Mouse (Mus musculus): ENCODE results near the gene Cenpk. TPM values are rescaled to one million over a fixed set of nuclear protein-coding genes. Genes with fewer than 3 reads are reported as not detected.
"Not testable (repeated sequence)": the region's sequence is repeated elsewhere in the genome, so short reads cannot be mapped to it uniquely, and the experiment has no call there.

Gene Cenpk
- polyA plus RNA-seq (2014; fragmentation: Nextera tagmentation; extraction: Ambion mirVana): 40.2 and 49.5 TPM in 2 replicates

DNA sequence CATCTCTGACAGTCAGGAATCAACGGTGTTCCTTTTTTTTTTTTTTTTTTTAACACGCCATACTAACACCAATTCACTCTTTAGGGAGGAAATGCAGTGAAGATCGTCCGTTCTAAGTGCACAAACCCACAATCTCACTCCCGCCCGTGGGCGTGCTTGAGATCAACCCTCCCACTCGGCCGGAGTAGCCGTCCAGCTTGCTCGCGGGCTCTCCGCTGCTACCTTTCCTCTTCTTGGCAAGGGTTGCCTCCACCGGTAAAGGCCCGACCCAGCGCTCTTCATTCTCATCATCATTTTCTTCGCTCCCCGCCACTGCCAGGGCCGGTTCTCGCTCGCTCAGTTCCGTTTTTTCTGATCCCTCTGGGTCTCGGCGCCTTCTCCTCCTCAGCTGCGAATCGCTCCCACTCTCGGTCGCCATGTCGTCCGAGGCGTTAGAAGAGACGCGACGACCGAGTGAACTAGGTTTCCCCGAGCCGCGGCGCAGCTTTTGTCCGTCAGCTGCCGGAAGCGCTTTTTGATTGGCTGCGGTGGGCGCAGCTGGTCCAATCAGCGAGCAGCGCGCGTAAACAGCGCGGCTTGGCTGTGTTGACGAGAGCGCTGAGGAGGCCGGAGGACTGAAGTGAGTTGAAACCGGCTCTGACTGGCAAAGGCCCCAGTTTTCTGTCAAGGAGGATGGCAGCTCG lies at the start of gene Cenpk, which contains the start of gene Ppwd1:
TSS of gene Cenpk (plus strand) at position 228 of the 683 bp plus-strand sequence.
TSS of gene Ppwd1 (minus strand) at position 460 of the 683 bp plus-strand sequence.
- Histone ChIP-seq H3K36me3 (ENCODE audit: control insufficient read depth, insufficient read depth, low read length) (peaks cover 18% of the 10 kb centered on the region), H3K9me3 (ENCODE audit: control insufficient read depth, low read length) (no peaks in the 10 kb centered on the region), H3K27me3 (ENCODE audit: control insufficient read depth, insufficient read depth, low read length) (no peaks in the 10 kb centered on the region), H3K4me1 (ENCODE audit: control insufficient read depth in 2 of 2, insufficient read depth in 2 of 2, low read length in 2 of 2) (peaks cover 0 to 15% of the 10 kb centered on the region in 2 experiments; a peak in 3 of 4 replicates), H3K9ac (ENCODE audit: low read length) (peak within 1 kb of the TSS; percentile 83), H3K4me2 (ENCODE audit: low read length) (peak within 1 kb of the TSS; percentile 76), H3K4me3 (ENCODE audit: control insufficient read depth in 1 of 2, insufficient read depth in 1 of 2, low read depth in 1 of 2, low read length in 2 of 2) (peak within 1 kb of the TSS; percentile 72 to 90), H3K27ac (replicated peaks in 1 of 2; ENCODE audit: control insufficient read depth in 1 of 2, insufficient read depth in 1 of 2, low read depth in 2 of 2, low read length in 2 of 2) (peak within 1 kb of the TSS; percentile 87 to 98)
- ATAC-seq (ENCODE audit: insufficient number of reproducible peaks, insufficient read depth, low FRiP score, low read depth): peak; percentile 96
- 1% methylated on average over 55 of the region's 55 CpGs for WGBS

- H3K4me1 ChIP-seq (ENCODE audit: control insufficient read depth in 2 of 2, insufficient read depth in 2 of 2, low read length in 2 of 2): peaks cover 2 to 13% of the 10 kb centered on the region in 2 experiments; a peak in 3 of 4 replicates
- no peaks in the 10 kb centered on the region for H3K27me3 ChIP-seq (ENCODE audit: control insufficient read depth, insufficient read depth, low read length)
- H3K9me3 ChIP-seq (ENCODE audit: control insufficient read depth, low read length): no peaks in the 10 kb centered on the region
- peak within 1 kb of the TSS; percentile 87 for H3K4me2 ChIP-seq (ENCODE audit: low read length)
- under 1% methylated on average over 38 of the region's 38 CpGs for WGBS
- peak within 1 kb of the TSS; percentile 76 to 84 for H3K27ac ChIP-seq (replicated peaks in 1 of 2; ENCODE audit: control insufficient read depth in 1 of 2, insufficient read depth in 1 of 2, low read depth in 2 of 2, low read length in 2 of 2)
- H3K9ac ChIP-seq (ENCODE audit: low read length): peak within 1 kb of the TSS; percentile 89
- ATAC-seq (ENCODE audit: insufficient number of reproducible peaks, insufficient read depth, low FRiP score, low read depth): peak; percentile 99
- H3K4me3 ChIP-seq (ENCODE audit: control insufficient read depth in 1 of 2, insufficient read depth in 1 of 2, low read depth in 1 of 2, low read length in 2 of 2): peak within 1 kb of the TSS; percentile 88 to 89
- H3K36me3 ChIP-seq (ENCODE audit: control insufficient read depth, insufficient read depth, low read length): peaks cover 36% of the 10 kb centered on the region
These were observed 49.7 kb upstream of the Cenpk start, which contains the start of gene Trim23 for GRCm38 (mm10) chr13:104178650-104179121. TSS of gene Trim23 (plus strand) at chr13:104178797.

DNA sequence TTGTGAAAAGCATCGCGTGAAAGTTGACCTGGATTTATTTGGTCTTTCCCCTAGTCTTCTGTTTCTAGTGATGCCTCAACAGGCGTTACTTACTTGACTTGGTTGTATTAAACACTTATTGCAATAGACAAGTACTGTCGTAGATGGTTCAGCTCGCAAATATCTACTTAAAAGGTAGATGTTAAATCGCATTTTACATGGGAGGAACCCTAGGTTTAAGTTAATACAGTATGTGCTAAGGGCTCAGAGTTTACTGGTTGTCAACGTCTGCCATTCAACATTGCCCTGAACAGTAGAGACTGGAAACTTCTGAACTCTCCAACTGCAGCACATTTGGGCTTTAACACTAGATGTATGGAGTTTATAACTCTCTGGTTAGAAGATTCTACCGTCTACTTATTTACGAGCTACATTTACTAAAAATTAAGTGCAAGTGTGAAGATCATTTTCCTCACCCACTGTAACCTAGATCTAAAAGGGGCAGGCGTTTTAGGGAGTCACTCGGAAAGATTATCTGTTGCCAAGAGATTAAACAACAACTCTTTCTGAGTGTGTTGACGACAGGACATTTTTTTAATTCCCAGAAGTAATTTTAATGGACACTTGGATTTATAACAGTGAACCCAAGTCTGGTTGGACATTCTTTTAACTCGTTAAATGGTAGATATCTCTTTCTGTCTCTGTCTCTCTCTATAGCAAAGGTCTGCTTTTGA lies 49.1 kb upstream of the Cenpk start:
- H3K4me3 ChIP-seq (ENCODE audit: control insufficient read depth in 1 of 2, insufficient read depth in 1 of 2, low read depth in 1 of 2, low read length in 2 of 2): peak overlapping the region; percentile 88 to 89
- no peaks in the 10 kb centered on the region for H3K9me3 ChIP-seq (ENCODE audit: control insufficient read depth, low read length)
- H3K27ac ChIP-seq (replicated peaks in 1 of 2; ENCODE audit: control insufficient read depth in 1 of 2, insufficient read depth in 1 of 2, low read depth in 2 of 2, low read length in 2 of 2): peak overlapping the region; percentile 68 to 76; a peak in 3 of 4 replicates
- WGBS: 9% methylated on average over 13 of the region's 13 CpGs
- H3K9ac ChIP-seq (ENCODE audit: low read length): peak overlapping the region; percentile 89
- peaks cover 39% of the 10 kb centered on the region for H3K36me3 ChIP-seq (ENCODE audit: control insufficient read depth, insufficient read depth, low read length)
- H3K27me3 ChIP-seq (ENCODE audit: control insufficient read depth, insufficient read depth, low read length): no peaks in the 10 kb centered on the region
- peaks cover 2 to 13% of the 10 kb centered on the region in 2 experiments; a peak in 3 of 4 replicates for H3K4me1 ChIP-seq (ENCODE audit: control insufficient read depth in 2 of 2, insufficient read depth in 2 of 2, low read length in 2 of 2)
- H3K4me2 ChIP-seq (ENCODE audit: low read length): peak overlapping the region; percentile 61
- ATAC-seq (ENCODE audit: insufficient number of reproducible peaks, insufficient read depth, low FRiP score, low read depth): no peak

DNA sequence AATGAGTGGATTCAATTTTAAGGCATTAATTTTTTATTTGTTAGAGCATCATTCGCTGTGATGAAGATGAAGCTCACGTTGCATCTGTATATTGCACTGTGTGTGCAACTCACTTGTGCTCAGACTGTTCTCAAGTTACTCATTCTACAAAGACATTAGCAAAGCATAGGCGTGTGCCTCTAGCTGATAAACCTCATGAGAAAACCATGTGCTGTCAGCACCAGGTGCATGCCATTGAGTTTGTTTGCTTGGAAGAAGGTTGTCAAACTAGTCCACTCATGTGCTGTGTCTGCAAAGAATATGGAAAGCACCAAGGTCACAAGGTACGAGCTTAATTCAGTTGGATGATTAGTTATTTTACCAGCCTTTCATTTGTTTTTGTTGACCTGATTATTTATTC lies 41.1 kb upstream of the Cenpk start:
- Histone ChIP-seq H3K9me3 (ENCODE audit: control insufficient read depth, low read length) (no peaks in the 10 kb centered on the region), H3K9ac (ENCODE audit: low read length) (no peak overlapping the region)
- 50% methylated on average over 4 of the region's 4 CpGs for WGBS

GRCm38 (mm10) chr13:104195891-104196290 lies 32.5 kb upstream of the Cenpk start:
- peaks cover 47% of the 10 kb centered on the region for H3K36me3 ChIP-seq (ENCODE audit: control insufficient read depth, insufficient read depth, low read length)
- not testable (repeated sequence) for H3K4me2 ChIP-seq (ENCODE audit: low read length); H3K9me3 ChIP-seq (ENCODE audit: control insufficient read depth, low read length); ATAC-seq (ENCODE audit: insufficient number of reproducible peaks, insufficient read depth, low FRiP score, low read depth); H3K4me1 ChIP-seq (ENCODE audit: control insufficient read depth in 2 of 2, insufficient read depth in 2 of 2, low read length in 2 of 2); H3K27ac ChIP-seq (replicated peaks in 1 of 2; ENCODE audit: control insufficient read depth in 1 of 2, insufficient read depth in 1 of 2, low read depth in 2 of 2, low read length in 2 of 2); H3K9ac ChIP-seq (ENCODE audit: low read length); H3K27me3 ChIP-seq (ENCODE audit: control insufficient read depth, insufficient read depth, low read length); H3K4me3 ChIP-seq (ENCODE audit: control insufficient read depth in 1 of 2, insufficient read depth in 1 of 2, low read depth in 1 of 2, low read length in 2 of 2)

More for the DNA sequence above, 41.1 kb upstream of the Cenpk start:
- Histone ChIP-seq H3K27me3 (ENCODE audit: control insufficient read depth, insufficient read depth, low read length) (no peaks in the 10 kb centered on the region), H3K36me3 (ENCODE audit: control insufficient read depth, insufficient read depth, low read length) (peaks cover 65% of the 10 kb centered on the region), H3K4me1 (ENCODE audit: control insufficient read depth in 2 of 2, insufficient read depth in 2 of 2, low read length in 2 of 2) (peaks cover 0 to 5% of the 10 kb centered on the region in 2 experiments; a peak in 1 of 4 replicates), H3K27ac (replicated peaks in 1 of 2; ENCODE audit: control insufficient read depth in 1 of 2, insufficient read depth in 1 of 2, low read depth in 2 of 2, low read length in 2 of 2) (no peak overlapping the region), H3K4me2 (ENCODE audit: low read length) (no peak overlapping the region), H3K4me3 (ENCODE audit: control insufficient read depth in 1 of 2, insufficient read depth in 1 of 2, low read depth in 1 of 2, low read length in 2 of 2) (no peak overlapping the region)
- no peak for ATAC-seq (ENCODE audit: insufficient number of reproducible peaks, insufficient read depth, low FRiP score, low read depth)

- no peak overlapping the region for H3K4me2 ChIP-seq (ENCODE audit: low read length)
- ATAC-seq (ENCODE audit: insufficient number of reproducible peaks, insufficient read depth, low FRiP score, low read depth): no peak
- H3K9me3 ChIP-seq (ENCODE audit: control insufficient read depth, low read length): no peaks in the 10 kb centered on the region
- no peak overlapping the region for H3K9ac ChIP-seq (ENCODE audit: low read length)
- H3K27me3 ChIP-seq (ENCODE audit: control insufficient read depth, insufficient read depth, low read length): no peaks in the 10 kb centered on the region
- H3K4me3 ChIP-seq (ENCODE audit: control insufficient read depth in 1 of 2, insufficient read depth in 1 of 2, low read depth in 1 of 2, low read length in 2 of 2): no peak overlapping the region
- H3K36me3 ChIP-seq (ENCODE audit: control insufficient read depth, insufficient read depth, low read length): peaks cover 65% of the 10 kb centered on the region
- H3K27ac ChIP-seq (replicated peaks in 1 of 2; ENCODE audit: control insufficient read depth in 1 of 2, insufficient read depth in 1 of 2, low read depth in 2 of 2, low read length in 2 of 2): no peak overlapping the region
- no peaks in the 10 kb centered on the region for H3K4me1 ChIP-seq (ENCODE audit: control insufficient read depth in 2 of 2, insufficient read depth in 2 of 2, low read length in 2 of 2)
- 57% methylated on average over 1 of the region's 1 CpGs for WGBS
These were observed 24.1 kb upstream of the Cenpk start for GRCm38 (mm10) chr13:104204313-104204712.

GRCm38 (mm10) chr13:104227478-104227877 lies 933 bp upstream of the Cenpk start:
- Histone ChIP-seq H3K4me2 (ENCODE audit: low read length) (peak overlapping the region; percentile 76), H3K4me1 (ENCODE audit: control insufficient read depth in 2 of 2, insufficient read depth in 2 of 2, low read length in 2 of 2) (peaks cover 0 to 15% of the 10 kb centered on the region in 2 experiments; a peak in 3 of 4 replicates), H3K27ac (replicated peaks in 1 of 2; ENCODE audit: control insufficient read depth in 1 of 2, insufficient read depth in 1 of 2, low read depth in 2 of 2, low read length in 2 of 2) (no peak overlapping the region), H3K9ac (ENCODE audit: low read length) (peak overlapping the region; percentile 83), H3K27me3 (ENCODE audit: control insufficient read depth, insufficient read depth, low read length) (no peaks in the 10 kb centered on the region), H3K4me3 (ENCODE audit: control insufficient read depth in 1 of 2, insufficient read depth in 1 of 2, low read depth in 1 of 2, low read length in 2 of 2) (peak overlapping the region in 1 of 2 experiments; percentile 72; a peak in 3 of 4 replicates), H3K9me3 (ENCODE audit: control insufficient read depth, low read length) (no peaks in the 10 kb centered on the region), H3K36me3 (ENCODE audit: control insufficient read depth, insufficient read depth, low read length) (peaks cover 19% of the 10 kb centered on the region; the same call in 1 of the 2 replicates)
- WGBS: 40% methylated on average over 3 of the region's 3 CpGs
- no peak for ATAC-seq (ENCODE audit: insufficient number of reproducible peaks, insufficient read depth, low FRiP score, low read depth)

Measured in heart, embryonic 14.5 days (tissue).